16 mouse cellular contexts compared by ENCODE assay signal in genomic region chr13:79288022-79288421, GRCm38 (mm10).
"Had no signal": no experiment of that assay in that cellular context is flagged by ENCODE, and none has a peak within 500 bp of the region (broad histone marks: within the 10 kb centered on the region; RNA-seq: fewer than 3 reads in every experiment).

No protein-coding gene starts in this region.

- DNase-seq: right cerebral cortex, adult 18-20 months; right cerebral cortex, postnatal 14 days; right cerebral cortex, postnatal 25 days; right cerebral cortex, postnatal 4 days; spleen, adult 18-20 months; thymus, adult 18-20 months; thymus, adult 2 months; thymus, postnatal 14 days; thymus, postnatal 25 days; thymus, postnatal 36 days; thymus, postnatal 4 days had no signal

- H3K9ac ChIP-seq: neural tube, embryonic 12.5 days; neural tube, embryonic 13.5 days; neural tube, embryonic 15.5 days; stomach, embryonic 15.5 days had no signal

- H3K36me3 ChIP-seq: neural tube, embryonic 12.5 days; neural tube, embryonic 13.5 days; neural tube, embryonic 15.5 days; stomach, embryonic 15.5 days had no signal

- H3K27me3 ChIP-seq: neural tube, embryonic 12.5 days; neural tube, embryonic 13.5 days; neural tube, embryonic 15.5 days; stomach, embryonic 15.5 days had no signal

- H3K9me3 ChIP-seq: neural tube, embryonic 12.5 days; neural tube, embryonic 13.5 days; neural tube, embryonic 15.5 days; stomach, embryonic 15.5 days had no signal

- H3K4me1 ChIP-seq: neural tube, embryonic 12.5 days; neural tube, embryonic 13.5 days; neural tube, embryonic 15.5 days; stomach, embryonic 15.5 days had no signal

- H3K4me3 ChIP-seq: neural tube, embryonic 12.5 days; neural tube, embryonic 13.5 days; neural tube, embryonic 15.5 days; stomach, embryonic 15.5 days had no signal

- H3K27ac ChIP-seq: neural tube, embryonic 12.5 days; neural tube, embryonic 13.5 days; neural tube, embryonic 15.5 days; stomach, embryonic 15.5 days; stomach, postnatal 0 days had no signal
